Mouse (Mus musculus) CD4-positive helper T cell, adult 2 months (primary cell): ENCODE data around the gene Traf3.
A peak's percentile ranks its signal among the peaks of the same experiment; 100 is the strongest.

Experiments
- DNase-seq: peaks from one replicate; pipeline ENCODE4 v3.0.0-alpha.2; 2012; ENCODE audit warnings: low read depth, missing footprints, low spot score

The Traf3 gene

GRCm38 (mm10) chr12:111165831-111166591, at the start of gene Traf3:
Traf3 (plus strand) TSS chr12:111166370.
- DNase-seq = peak; percentile 91

GRCm38 (mm10) chr12:111119506-111120085, 46.6 kb upstream of the Traf3 start:
- no peak for DNase-seq

- no peak for DNase-seq
Measured at GRCm38 (mm10) chr12:111120976-111121645, 45.1 kb upstream of the Traf3 start.

GRCm38 (mm10) chr12:111122332-111122852, 43.8 kb upstream of the Traf3 start:
- DNase-seq = peak; percentile 46

GRCm38 (mm10) chr12:111124601-111125260, 41.4 kb upstream of the Traf3 start:
- no peak for DNase-seq

GRCm38 (mm10) chr12:111125666-111126065, 40.5 kb upstream of the Traf3 start:
- DNase-seq = no peak

- no peak for DNase-seq
Measured at GRCm38 (mm10) chr12:111134169-111134568, 32.0 kb upstream of the Traf3 start.

GRCm38 (mm10) chr12:111134791-111135733, 31.1 kb upstream of the Traf3 start:
- DNase-seq = no peak

- no peak for DNase-seq
Measured at GRCm38 (mm10) chr12:111135953-111136352, 30.2 kb upstream of the Traf3 start.

GRCm38 (mm10) chr12:111137079-111137478, 29.1 kb upstream of the Traf3 start:
- DNase-seq = peak; percentile 14

GRCm38 (mm10) chr12:111143005-111143508, 23.1 kb upstream of the Traf3 start:
- DNase-seq = no peak

- no peak for DNase-seq
Measured at GRCm38 (mm10) chr12:111143509-111144063, 22.6 kb upstream of the Traf3 start.

GRCm38 (mm10) chr12:111144598-111144997, 21.6 kb upstream of the Traf3 start:
- DNase-seq = no peak

- no peak for DNase-seq
Measured at GRCm38 (mm10) chr12:111145269-111145668, 20.9 kb upstream of the Traf3 start.

GRCm38 (mm10) chr12:111149495-111150235, 16.5 kb upstream of the Traf3 start:
- DNase-seq = no peak

GRCm38 (mm10) chr12:111150236-111150596, 16.0 kb upstream of the Traf3 start:
- DNase-seq = peak; percentile 58

GRCm38 (mm10) chr12:111151422-111152156, 14.6 kb upstream of the Traf3 start:
- no peak for DNase-seq

GRCm38 (mm10) chr12:111152579-111152978, 13.6 kb upstream of the Traf3 start:
- DNase-seq = no peak
